Mouse (Mus musculus) cortical plate, adult 2 months (tissue): ENCODE results near the gene Dbndd2.

Experiments used
- CTCF ChIP-seq: fragments of 200-500 bp; IDR thresholded peaks from 2 replicates; pipeline ENCODE4 v1.5.1; 2011; ENCODE audit warnings: mild to moderate bottlenecking, control low read depth, low read length; ENCODE audit not compliant: insufficient read depth; ENCODE audit errors: extremely low read depth
- POLR2A ChIP-seq: fragments of 200-500 bp; IDR thresholded peaks from 2 replicates; pipeline ENCODE4 v1.6.1; 2011; ENCODE audit warnings: mild to moderate bottlenecking, low read length, control low read depth; ENCODE audit not compliant: insufficient read depth; ENCODE audit errors: extremely low read depth

DNA sequence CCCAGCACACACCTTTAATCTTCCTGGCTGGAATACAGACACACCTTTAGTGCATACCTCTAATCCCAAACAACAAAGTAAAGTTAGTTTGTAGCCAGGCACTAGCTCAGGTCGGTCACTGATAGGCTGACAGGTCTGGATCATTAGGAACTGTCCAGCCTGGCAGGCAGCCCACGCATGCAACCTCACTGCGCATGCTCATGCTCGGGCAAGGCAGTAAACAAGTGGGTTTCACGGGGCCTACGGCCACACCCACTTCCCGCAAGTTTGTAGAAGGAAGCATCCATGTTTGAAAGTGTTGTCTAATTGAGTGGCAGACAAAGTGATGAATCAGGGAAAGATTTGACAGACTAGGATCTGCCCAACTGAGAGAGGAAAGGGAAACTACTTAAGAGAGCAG lies 56.7 kb downstream of the Dbndd2 start:
- TF ChIP-seq POLR2A (no peak), CTCF (no peak)
